Mouse (Mus musculus) lung, postnatal 0 days (tissue): ENCODE results near the gene Klf6. TPM values are rescaled to one million over a fixed set of nuclear protein-coding genes. Genes with fewer than 3 reads are reported as not detected.

ENCODE experiments used
- ATAC-seq: fragments of 200-750 bp; cut with Nextera tagmentation; 2 replicates; pipeline ENCODE4 v1.8.0; 2017; ENCODE audit warnings: moderate library complexity
- DNase-seq: peaks from one replicate; pipeline ENCODE4 v3.0.0-alpha.2; 2016; ENCODE audit warnings: low spot score
- H3K27ac ChIP-seq: fragments of 300-500 bp; sonication (generic); 2 replicates; pipeline ENCODE4 v1.5.1; 2014; ENCODE audit warnings: antibody characterized with exemption, mild to moderate bottlenecking, low read length, mixed read lengths
- H3K27me3 ChIP-seq: fragments of 300-500 bp; sonication (generic); replicated peaks from 2 replicates; pipeline ENCODE4 v1.6.1; 2014; ENCODE audit warnings: low read length, mixed read lengths; ENCODE audit not compliant: insufficient read depth
- H3K36me3 ChIP-seq: fragments of 300-500 bp; sonication (generic); 2 replicates; pipeline ENCODE4 v1.6.1; 2014; ENCODE audit warnings: low read length, mixed read lengths; ENCODE audit not compliant: insufficient read depth
- H3K4me1 ChIP-seq: fragments of 300-500 bp; sonication (generic); 2 replicates; pipeline ENCODE4 v1.6.1; 2014; ENCODE audit warnings: antibody characterized with exemption, low read depth, low read length, mixed read lengths; ENCODE audit not compliant: insufficient read depth
- H3K4me2 ChIP-seq: fragments of 300-500 bp; sonication (generic); replicated peaks from 2 replicates; pipeline ENCODE4 v1.6.1; 2014; ENCODE audit warnings: low read depth, mild to moderate bottlenecking, low read length, moderate library complexity, mixed read lengths
- H3K4me3 ChIP-seq: fragments of 300-500 bp; sonication (generic); 2 replicates; pipeline ENCODE4 v1.5.1; 2014; ENCODE audit warnings: low read depth, low read length
- H3K9ac ChIP-seq: fragments of 300-500 bp; sonication (generic); replicated peaks from 2 replicates; pipeline ENCODE4 v1.6.1; 2014; ENCODE audit warnings: low read depth, mild to moderate bottlenecking
- H3K9me3 ChIP-seq: fragments of 300-500 bp; sonication (generic); 2 replicates; pipeline ENCODE4 v1.6.1; 2016; ENCODE audit warnings: low read length, mixed read lengths
- CTCF ChIP-seq: IDR thresholded peaks from 2 replicates; pipeline ENCODE4 v1.5.1; 2016; ENCODE audit warnings: antibody characterized with exemption, mild to moderate bottlenecking
- EP300 ChIP-seq: IDR thresholded peaks from 2 replicates; pipeline ENCODE4 v1.6.1; 2016; ENCODE audit warnings: antibody characterized with exemption, mild to moderate bottlenecking, control low read depth
- WGBS: fragments of 180-500 bp; shearing (Covaris S2); extraction: QIAGEN DNeasy Blood & Tissue Kit; methylation state at CpG from one replicate; pipeline ENCODE4 v1.1.7; 2014; 5-methylcytosine and 5-hydroxymethylcytosine counted together
- polyA plus RNA-seq: library from polyadenylated mRNA; unstranded; fragments of >200 nt; fragmentation: Nextera tagmentation; extraction: Ambion mirVana; gene quantifications from 2 replicates; pipeline ENCODE4 v1.2.1, GENCODE M21; 2015

Klf6 gene
- polyA plus RNA-seq, 1 experiment from 2014 or later: 201 TPM

GRCm38 (mm10) chr13:5843829-5844228 is 17.5 kb upstream of the Klf6 start:
- Histone ChIP-seq H3K9ac (no peak overlapping the region), H3K9me3 (no peaks in the 10 kb centered on the region), H3K4me2 (no peak overlapping the region), H3K36me3 (no peaks in the 10 kb centered on the region), H3K4me3 (no peak overlapping the region), H3K27me3 (no peaks in the 10 kb centered on the region), H3K4me1 (peaks cover 4% of the 10 kb centered on the region; the same call in 1 of the 2 replicates), H3K27ac (no peak overlapping the region)
- 40% methylated on average over 2 of the region's 2 CpGs for WGBS
- DNase-seq (no peak), ATAC-seq (no peak)
- no peak for TF ChIP-seq CTCF
- no peak for TF ChIP-seq EP300

DNA sequence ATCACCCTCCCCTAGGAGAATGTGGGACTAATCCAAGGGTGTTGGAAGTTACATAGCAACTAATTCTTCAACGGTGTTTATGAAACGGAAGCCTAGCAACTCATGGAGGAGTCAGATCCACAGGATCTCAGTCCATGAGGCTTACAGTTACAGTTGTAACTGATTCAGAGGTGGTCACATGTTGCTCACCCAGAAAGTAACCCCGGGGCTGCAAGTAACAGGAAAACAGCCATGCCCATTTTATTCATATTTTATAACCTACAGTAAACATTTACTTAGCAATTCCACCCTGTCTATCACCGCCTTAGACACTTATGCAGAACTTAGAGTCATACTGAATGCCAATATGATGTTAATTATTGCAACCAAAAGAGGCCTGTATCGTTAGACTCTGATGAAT is 16.9 kb upstream of the Klf6 start:
- no peak overlapping the region for H3K4me3 ChIP-seq
- peaks cover 4% of the 10 kb centered on the region; the same call in 1 of the 2 replicates for H3K4me1 ChIP-seq
- DNase-seq (peak; percentile 32), ATAC-seq (no peak)
- TF ChIP-seq CTCF (no peak), EP300 (no peak)
- no peak overlapping the region for H3K9ac ChIP-seq
- no peak overlapping the region for H3K4me2 ChIP-seq
- H3K9me3 ChIP-seq: no peaks in the 10 kb centered on the region
- WGBS: 58% methylated on average over 5 of the region's 5 CpGs
- H3K36me3 ChIP-seq: no peaks in the 10 kb centered on the region
- H3K27ac ChIP-seq: no peak overlapping the region
- no peaks in the 10 kb centered on the region for H3K27me3 ChIP-seq

DNA sequence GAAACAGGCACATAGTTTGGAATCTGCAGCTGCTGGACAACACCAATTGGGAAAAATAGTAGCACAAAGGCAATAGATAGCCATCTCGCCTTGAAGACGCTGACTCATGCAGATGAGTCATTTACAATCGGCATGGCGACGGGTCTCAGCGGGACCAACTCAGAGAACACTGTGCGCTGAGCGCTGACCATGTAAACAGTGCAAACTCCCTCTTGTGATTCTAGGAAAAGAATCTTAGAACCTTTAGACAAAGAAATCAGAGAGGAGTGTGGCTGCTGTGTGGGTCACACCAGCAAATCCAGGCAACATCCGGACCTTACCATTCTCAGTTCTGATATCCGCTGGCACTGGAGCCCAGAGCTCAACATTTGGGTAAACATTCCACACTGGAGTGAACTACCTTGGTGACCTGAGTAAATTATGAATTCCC is 16.1 kb upstream of the Klf6 start:
- H3K27ac ChIP-seq: peak overlapping the region; percentile 87
- TF ChIP-seq EP300 (peak; percentile 82; the same call in 1 of the 2 replicates), CTCF (no peak)
- no peak overlapping the region for H3K4me3 ChIP-seq
- no peaks in the 10 kb centered on the region for H3K9me3 ChIP-seq
- peak; percentile 83 for ATAC-seq
- H3K4me1 ChIP-seq: peaks cover 4% of the 10 kb centered on the region; the same call in 1 of the 2 replicates
- peak; percentile 88 for DNase-seq
- 16% methylated on average over 10 of the region's 10 CpGs for WGBS
- no peaks in the 10 kb centered on the region for H3K36me3 ChIP-seq
- H3K27me3 ChIP-seq: no peaks in the 10 kb centered on the region
- H3K9ac ChIP-seq: no peak overlapping the region
- H3K4me2 ChIP-seq: peak overlapping the region; percentile 46

DNA sequence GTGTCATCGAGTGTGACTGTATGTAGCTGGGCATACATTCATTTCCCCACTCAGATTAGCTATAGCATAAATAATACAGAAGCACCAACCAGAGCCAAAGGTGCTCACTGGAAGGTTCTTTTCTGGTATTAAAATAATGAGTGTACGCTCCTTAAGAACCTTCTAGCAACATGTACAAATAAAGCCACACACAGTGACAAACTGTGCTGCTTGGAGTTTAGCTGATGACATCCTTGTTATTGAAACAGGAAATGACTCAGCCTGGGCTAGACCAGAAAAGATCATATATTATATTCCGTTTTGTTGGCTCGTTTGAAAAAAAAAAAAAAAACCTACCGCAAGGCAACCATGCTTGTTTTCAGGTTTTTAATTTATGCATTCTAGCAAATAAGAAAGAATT is 15.7 kb upstream of the Klf6 start:
- no peak overlapping the region for H3K4me3 ChIP-seq
- WGBS: 29% methylated on average over 5 of the region's 5 CpGs
- DNase-seq: peak; percentile 88
- peak overlapping the region; percentile 87 for H3K27ac ChIP-seq
- ATAC-seq: peak; percentile 80
- TF ChIP-seq EP300 (peak; percentile 94), CTCF (no peak)
- no peaks in the 10 kb centered on the region for H3K36me3 ChIP-seq
- no peaks in the 10 kb centered on the region for H3K27me3 ChIP-seq
- H3K9ac ChIP-seq: no peak overlapping the region
- no peaks in the 10 kb centered on the region for H3K9me3 ChIP-seq
- H3K4me1 ChIP-seq: peaks cover 4% of the 10 kb centered on the region; the same call in 1 of the 2 replicates
- peak overlapping the region; percentile 46 for H3K4me2 ChIP-seq

- ATAC-seq: no peak
- no peak for DNase-seq
- TF ChIP-seq CTCF (no peak), EP300 (no peak)
- Histone ChIP-seq H3K4me2 (no peak overlapping the region), H3K4me3 (no peak overlapping the region), H3K9ac (no peak overlapping the region), H3K27ac (no peak overlapping the region), H3K9me3 (no peaks in the 10 kb centered on the region), H3K27me3 (no peaks in the 10 kb centered on the region), H3K4me1 (peaks cover 4% of the 10 kb centered on the region; the same call in 1 of the 2 replicates), H3K36me3 (no peaks in the 10 kb centered on the region)
- WGBS: 82% methylated on average over 4 of the region's 4 CpGs
These were observed 14.4 kb upstream of the Klf6 start for GRCm38 (mm10) chr13:5846860-5847259.

DNA sequence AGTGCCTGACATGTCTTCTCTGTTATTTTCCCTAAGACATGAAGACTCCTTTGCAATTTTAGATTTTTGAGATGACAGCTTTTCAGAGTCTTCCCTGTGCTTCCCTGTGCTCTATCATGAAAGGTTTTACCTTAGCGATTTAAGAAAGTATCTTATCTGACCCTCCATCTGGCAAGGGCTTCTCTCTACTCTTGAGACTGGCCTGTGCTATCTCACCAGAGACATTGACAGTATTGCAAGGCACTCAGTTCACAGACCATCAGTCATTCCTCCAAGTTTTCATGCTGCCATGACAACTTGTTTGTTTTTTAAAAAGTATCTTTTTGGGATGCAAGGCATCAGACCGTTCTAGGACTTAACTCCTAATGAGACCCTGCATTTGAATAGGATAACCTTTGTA is 13.5 kb upstream of the Klf6 start:
- ATAC-seq: no peak
- TF ChIP-seq CTCF (no peak), EP300 (no peak)
- DNase-seq: no peak

More for the DNA sequence above, 13.5 kb upstream of the Klf6 start:
- Histone ChIP-seq H3K9ac (no peak overlapping the region), H3K4me3 (no peak overlapping the region), H3K9me3 (no peaks in the 10 kb centered on the region), H3K4me1 (peaks cover 4% of the 10 kb centered on the region; the same call in 1 of the 2 replicates), H3K4me2 (no peak overlapping the region), H3K27ac (no peak overlapping the region), H3K27me3 (no peaks in the 10 kb centered on the region), H3K36me3 (no peaks in the 10 kb centered on the region)
- WGBS: 40% methylated on average over 2 of the region's 2 CpGs
